Mouse (Mus musculus) spleen, adult 2 months (tissue): ENCODE measurements around the gene Dlgap4.

Experiments used
- CTCF ChIP-seq: fragments of 200-500 bp; IDR thresholded peaks from 2 replicates; pipeline ENCODE4 v1.5.1; 2011; ENCODE audit warnings: mild to moderate bottlenecking, inconsistent platforms; ENCODE audit not compliant: insufficient read depth, insufficient read length, insufficient replicate concordance; ENCODE audit errors: extremely low read depth
- POLR2A ChIP-seq: fragments of 200-500 bp; IDR thresholded peaks from 2 replicates; pipeline ENCODE4 v1.6.1; 2011; ENCODE audit warnings: low read depth, low read length, inconsistent platforms

GRCm38 (mm10) chr2:156635091-156635490 is 21.6 kb downstream of the Dlgap4 start:
- no peak for TF ChIP-seq CTCF
- no peak for TF ChIP-seq POLR2A
